Mouse (Mus musculus) thymus, postnatal 0 days (tissue): ENCODE results near the gene Pkd1l2. TPM values are rescaled to one million over a fixed set of nuclear protein-coding genes. Genes with fewer than 3 reads are reported as not detected.

Experiments
- DNase-seq: peaks from one replicate; pipeline ENCODE4 v3.0.0-alpha.2; 2015; ENCODE audit warnings: low spot score
- polyA plus RNA-seq: library from polyadenylated mRNA; unstranded; fragments of >200 nt; fragmentation: Nextera tagmentation; extraction: Ambion mirVana; gene quantifications from 2 replicates; pipeline ENCODE4 v1.2.1, GENCODE M21; 2015

The Pkd1l2 gene
- polyA plus RNA-seq, result 0.12 and 0.13 TPM in 2 replicates

GRCm38 (mm10) chr8:117082399-117082872, at the start of gene Pkd1l2:
Gene Pkd1l2, minus strand, starts transcription at chr8:117082449.
- DNase-seq, result no peak

- DNase-seq, result no peak
Observed at GRCm38 (mm10) chr8:117127063-117127462, 44.8 kb upstream of the Pkd1l2 start.

DNA sequence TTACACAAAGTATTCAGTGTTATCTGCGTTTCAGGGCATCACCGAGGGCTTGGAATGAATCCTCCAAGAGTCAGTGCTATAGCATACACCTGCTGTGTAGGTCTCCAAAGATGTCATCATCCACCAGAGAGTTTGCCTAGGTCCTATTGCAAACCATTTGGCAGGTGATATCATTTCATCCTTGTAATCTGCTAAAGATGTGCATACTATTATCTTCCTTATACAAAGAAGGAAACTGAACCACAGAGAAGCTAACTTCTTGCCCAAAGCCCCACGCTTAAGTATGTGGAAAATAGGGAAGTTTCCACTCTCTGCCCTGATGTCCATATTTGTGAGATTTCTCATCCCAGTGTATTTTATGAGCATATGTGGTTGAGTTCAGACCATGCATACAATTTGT, 44.2 kb upstream of the Pkd1l2 start:
- DNase-seq, result no peak

DNA sequence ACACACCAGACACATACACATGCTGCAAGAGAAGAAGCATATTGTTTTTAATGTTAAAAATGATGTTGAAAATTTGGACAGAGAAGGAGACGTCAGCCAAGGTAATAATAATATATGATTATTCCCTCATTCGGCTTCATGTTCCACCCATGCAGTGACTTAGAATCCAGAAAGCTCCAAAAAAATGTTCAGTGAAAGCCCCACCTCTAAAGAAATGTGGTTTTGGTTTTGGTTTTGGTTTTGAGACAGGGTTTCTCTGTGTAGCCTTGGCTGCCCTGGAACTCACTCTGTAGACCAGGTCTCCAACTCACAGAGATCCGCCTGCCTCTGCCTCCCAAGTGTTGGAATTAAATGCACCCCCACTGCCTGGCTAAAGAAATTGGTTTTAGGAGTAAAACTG, 43.6 kb upstream of the Pkd1l2 start:
- no peak for DNase-seq

- no peak for DNase-seq
Observed at GRCm38 (mm10) chr8:117123850-117124633, 41.8 kb upstream of the Pkd1l2 start.

DNA sequence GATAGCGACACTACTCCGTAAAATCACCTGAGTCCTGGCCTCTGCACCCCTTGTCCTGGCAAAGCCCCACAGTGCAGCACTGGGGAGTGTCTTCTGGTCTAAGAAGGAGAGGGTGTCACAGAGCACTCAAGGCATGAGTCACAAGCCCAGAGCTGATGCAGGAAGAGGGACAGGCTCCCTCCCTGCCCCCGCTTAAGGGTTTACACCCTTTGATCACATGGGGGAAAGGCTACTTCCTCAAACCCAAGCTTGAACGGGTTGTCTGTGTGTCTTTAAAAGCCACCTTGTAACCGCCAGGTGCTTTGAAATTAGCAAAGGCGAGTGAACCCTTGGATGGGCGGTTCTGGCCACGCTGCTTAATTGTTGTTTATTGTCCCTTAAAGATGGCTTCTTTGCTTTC, 39.0 kb upstream of the Pkd1l2 start:
- DNase-seq, result no peak

DNA sequence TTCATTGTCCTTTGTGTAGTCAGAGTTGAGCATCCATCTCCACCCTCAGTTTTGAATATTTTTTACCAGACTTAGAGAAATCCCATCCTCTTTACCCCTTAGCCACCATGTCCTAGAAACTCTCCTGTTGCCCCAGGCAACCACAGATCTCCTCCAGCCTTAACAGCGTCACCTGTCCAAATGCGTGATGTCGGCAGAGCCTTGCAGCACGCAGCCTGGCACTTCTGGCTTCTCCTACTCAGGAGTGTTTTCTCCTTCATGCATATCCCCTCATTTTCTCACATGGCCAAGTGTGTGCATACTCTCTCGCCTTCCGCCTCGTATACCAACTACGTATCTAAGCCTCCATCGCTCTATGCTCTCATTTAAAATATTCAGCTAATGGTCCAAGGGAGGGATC, 36.2 kb upstream of the Pkd1l2 start:
- no peak for DNase-seq

DNA sequence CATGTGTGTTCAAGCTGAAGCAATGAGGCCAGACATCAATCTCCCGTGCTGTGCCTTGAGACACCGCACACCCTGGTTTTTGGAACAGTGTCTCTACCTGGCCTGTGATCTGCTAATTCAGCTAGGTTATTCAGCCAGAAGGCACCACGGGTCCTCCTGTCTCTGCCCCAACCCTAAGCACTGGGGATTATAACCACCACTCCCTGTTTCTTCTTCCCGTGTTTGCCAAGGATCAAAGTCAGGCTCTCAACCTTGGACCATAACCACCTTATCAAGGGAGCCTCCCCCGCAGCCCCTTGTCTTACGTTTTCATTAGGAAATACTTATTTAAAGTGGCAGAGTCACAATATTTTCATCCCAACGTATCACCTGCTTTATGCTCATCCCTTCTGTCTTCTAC, 34.3 kb upstream of the Pkd1l2 start:
- DNase-seq, result no peak

DNA sequence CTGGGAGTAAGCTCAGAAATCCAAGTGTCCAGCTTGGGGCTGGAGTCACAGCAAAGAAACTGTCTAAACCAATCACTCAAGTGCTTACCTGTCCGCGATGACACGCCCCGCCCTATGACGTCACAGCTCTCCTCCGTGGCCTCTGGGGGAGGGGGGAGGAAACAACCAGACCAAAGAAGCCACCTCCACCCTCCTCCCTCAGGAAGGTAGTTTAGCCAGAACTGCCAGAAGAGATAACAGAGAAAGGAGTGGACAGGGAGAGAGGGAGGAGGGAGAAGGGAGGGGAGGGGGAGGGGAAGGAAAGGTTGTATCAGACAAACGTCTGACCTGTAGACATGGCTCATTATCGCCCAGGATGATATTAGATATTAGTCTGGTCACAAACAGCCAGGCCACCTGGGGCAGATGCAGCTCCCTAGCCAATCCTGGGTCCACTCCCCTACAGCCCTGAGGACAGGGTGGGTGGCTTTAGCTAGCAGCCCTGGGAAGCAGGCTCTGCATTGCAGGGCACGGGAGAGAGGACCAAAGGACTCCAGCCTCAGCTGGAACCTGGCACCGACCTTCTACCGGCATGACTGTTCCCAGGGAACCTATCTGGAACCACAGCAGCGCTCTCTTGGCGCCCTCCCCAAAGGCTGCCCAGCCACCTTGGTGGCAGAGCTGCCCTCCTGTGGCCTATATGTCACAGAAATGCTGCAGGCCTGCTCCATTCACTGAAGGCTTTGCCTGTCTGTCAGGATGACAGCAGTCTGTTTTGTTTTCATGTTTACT, 33.6 kb upstream of the Pkd1l2 start:
- DNase-seq, result no peak

DNA sequence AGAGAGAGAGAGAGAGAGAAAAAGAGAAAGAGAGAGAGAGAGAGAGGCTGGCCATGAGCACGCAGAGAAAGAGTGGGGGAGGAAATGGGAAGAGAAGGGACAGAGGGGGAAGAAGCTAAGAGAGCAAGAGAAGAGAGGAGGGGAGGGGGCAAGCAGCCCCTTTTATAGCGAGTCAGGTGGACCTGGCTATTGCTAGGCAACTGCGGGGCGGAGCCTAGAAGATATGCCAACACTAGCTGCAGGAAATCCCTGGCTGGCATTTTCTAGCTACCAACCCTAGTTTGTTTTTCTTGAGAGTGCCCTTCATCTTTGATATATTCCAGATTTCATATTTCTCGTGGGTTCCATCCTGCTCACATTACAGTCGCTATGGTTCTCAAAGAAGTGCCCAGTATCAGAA, 32.8 kb upstream of the Pkd1l2 start:
- DNase-seq, result no peak

- DNase-seq, result no peak
Observed at GRCm38 (mm10) chr8:117112261-117112660, 30.0 kb upstream of the Pkd1l2 start.

- DNase-seq, result no peak
Observed at GRCm38 (mm10) chr8:117111641-117112040, 29.4 kb upstream of the Pkd1l2 start.

DNA sequence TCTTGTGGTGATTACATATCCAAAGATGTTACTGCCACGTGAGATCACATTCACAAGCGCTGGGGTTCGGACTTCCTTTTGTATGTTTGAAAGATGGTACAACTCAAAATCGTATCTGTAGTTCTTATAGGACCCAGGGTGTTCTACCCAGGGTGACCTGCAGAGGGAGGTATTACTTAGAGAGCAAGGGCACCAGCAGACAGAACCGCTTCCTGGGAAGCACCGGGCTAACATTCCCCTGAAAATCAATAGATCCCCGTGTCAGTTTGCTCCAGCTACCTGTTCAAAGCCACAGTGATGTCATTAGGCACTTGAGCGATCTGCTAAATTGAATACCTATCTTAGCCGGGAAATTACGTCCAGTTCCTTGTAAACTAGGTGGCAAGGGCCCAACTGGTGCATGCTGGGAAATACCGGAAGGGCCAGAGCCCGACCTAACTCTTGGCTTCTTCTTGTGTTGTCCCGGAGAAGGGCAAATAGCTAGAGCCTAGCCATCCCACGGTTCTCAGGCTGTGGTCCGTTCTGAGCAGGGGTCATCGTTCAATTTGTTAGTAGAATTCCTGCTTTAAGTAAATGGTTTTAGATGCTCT, 27.6 kb upstream of the Pkd1l2 start:
- peak; percentile 43 for DNase-seq

GRCm38 (mm10) chr8:117109018-117109711, 26.9 kb upstream of the Pkd1l2 start:
- peak; percentile 14 for DNase-seq

GRCm38 (mm10) chr8:117107533-117107932, 25.3 kb upstream of the Pkd1l2 start:
- DNase-seq, result peak; percentile 87

DNA sequence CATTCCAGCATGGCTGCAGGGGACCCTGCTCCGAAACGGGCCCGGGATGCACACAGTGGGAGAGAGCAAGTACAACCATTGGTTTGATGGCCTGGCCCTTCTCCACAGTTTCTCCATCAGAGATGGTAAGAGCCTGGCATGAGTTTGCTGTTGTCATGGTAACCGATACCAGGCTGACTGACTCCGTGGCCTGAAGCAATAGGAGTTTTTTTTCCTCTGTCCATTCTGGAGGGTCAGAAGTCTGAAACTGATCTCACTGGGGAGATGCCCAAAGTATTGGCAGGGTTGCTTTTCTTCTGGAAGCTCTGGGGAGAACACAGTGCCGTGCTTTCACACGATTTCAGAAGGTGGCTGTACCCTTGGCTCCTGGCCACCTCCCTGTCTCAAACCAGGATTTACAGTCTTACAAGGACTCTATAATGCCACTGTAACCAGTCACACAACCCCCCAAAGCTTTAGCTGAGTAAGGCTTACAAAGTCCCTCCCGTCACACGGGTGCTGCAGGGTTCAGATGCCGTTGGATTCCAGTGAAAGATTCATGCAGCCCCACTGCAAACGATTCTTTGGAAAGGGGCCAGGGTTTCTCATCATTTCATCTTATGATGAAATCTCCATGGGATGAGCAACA, 15.4 kb upstream of the Pkd1l2 start:
- DNase-seq, result no peak

GRCm38 (mm10) chr8:117097051-117097563, 14.9 kb upstream of the Pkd1l2 start:
- no peak for DNase-seq

- DNase-seq, result no peak
Observed at GRCm38 (mm10) chr8:117095647-117096046, 13.4 kb upstream of the Pkd1l2 start, which contains the start of gene Bco1. Gene Bco1, plus strand, starts transcription at chr8:117095854.

DNA sequence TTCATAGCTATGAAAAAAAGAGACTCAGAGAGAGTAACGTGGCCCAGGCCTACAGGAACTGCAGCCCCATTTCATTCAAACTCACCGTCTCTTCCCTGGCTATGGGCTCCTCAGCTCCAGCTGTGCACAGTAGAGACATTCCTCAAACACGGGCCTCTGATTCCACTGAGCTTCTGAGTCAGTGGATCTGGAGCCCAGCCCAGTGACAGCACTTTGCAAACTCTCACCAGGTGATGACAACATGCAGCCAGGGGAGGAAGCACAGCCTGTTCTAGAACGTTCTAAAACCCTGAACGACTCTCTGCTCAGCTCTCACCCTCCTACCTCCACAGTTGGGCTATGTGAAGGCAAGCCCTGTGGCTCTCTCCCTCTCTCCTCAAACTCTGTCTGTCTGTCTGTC, 11.8 kb upstream of the Pkd1l2 start:
- DNase-seq, result no peak

DNA sequence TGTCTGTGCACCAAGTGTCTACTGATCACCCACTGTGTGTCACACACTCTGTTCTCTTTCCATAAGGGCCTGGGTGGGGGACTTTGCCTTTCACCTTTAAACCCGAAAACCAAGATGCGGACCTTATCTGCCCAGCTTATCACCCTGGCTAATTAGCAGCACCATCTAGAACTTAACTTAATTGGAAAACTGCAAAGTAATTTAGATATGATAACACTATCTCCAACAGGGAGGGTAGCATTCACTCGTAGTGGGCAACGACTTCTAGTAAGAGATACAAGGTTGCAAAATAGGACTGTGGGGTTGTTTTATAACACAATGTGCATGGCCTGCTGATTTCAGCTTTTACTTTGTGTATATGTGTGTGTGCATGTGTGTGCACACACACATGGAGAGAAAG, 7.6 kb upstream of the Pkd1l2 start:
- DNase-seq, result no peak

DNA sequence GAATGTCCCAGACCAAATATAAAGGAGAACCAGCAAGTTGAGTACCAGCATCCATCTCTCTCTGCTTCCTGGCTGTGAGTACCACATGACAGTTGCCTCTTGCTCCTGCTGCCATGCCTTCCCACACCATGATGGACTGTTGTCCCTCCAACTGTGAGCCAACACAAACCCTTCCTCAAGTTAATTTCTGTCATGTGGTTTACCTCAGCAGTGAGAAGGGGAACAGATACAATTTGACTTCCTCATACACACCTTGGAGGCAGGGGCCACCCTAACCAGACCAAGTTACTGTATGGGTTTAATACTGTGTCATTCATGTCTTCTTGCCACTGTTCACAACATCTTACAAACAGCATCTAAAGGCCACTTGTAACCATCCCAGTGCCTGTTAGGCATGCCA, 4.8 kb upstream of the Pkd1l2 start:
- no peak for DNase-seq
